Mouse (Mus musculus) 3134 (cell line): ENCODE data around the gene Siae.

ENCODE experiments used
- DNase-seq: peaks from one replicate; pipeline ENCODE4 v3.0.0-alpha.2; 2011; ENCODE audit warnings: low spot score; ENCODE audit not compliant: insufficient read length; ENCODE audit errors: extremely low read depth

Gene Siae

GRCm38 (mm10) chr9:37669115-37669514, 113.6 kb downstream of the Siae start, which contains the start of gene Panx3:
Gene Panx3 (minus strand): TSS chr9:37669235.
- no peak for DNase-seq

- DNase-seq: no peak
Observed at GRCm38 (mm10) chr9:37669678-37670077, 114.2 kb downstream of the Siae start.

DNA sequence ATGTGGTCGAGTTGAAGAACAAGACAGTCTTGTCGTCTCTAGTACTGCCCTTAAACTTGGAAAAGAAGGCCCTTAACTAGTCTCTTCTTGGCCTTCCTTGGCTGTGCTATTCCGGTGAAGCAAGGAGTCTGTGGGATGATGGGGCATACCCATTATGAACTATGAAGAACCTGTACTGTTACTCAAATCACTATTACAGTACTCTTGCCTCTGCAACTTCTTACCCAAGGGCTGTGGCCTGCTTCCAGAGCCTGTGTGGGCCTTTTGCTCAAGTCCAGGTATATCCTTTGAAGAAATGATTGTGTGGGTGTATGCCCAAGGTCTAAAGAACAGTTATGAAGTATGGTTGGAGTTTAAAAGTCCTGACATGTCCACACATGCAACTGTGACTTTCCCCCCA, 114.8 kb downstream of the Siae start:
- no peak for DNase-seq

- DNase-seq: no peak
Observed at GRCm38 (mm10) chr9:37675287-37675686, 119.8 kb downstream of the Siae start.

DNA sequence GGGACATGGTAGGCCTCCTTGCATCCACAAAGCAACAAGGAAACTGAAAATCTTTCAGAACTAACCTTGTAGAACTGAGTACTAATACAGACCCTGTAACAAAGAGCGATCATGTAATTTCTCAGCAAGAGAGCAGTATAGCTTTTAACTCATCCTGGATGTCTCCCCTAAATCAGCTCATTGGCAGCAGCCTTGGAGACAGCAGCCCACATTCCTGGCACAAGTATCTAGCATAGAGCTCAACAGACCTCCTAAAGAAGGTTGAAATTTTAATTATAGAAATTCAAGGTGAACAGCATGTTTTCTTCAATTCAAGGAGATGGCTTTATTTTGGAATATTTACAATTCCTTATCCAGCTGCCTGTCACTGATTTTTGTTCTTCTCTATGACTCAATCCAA, 125.6 kb downstream of the Siae start:
- DNase-seq: no peak

- DNase-seq: no peak
Observed at GRCm38 (mm10) chr9:37687288-37687940, 131.9 kb downstream of the Siae start.

- DNase-seq: no peak
Observed at GRCm38 (mm10) chr9:37687941-37688303, 132.4 kb downstream of the Siae start.

DNA sequence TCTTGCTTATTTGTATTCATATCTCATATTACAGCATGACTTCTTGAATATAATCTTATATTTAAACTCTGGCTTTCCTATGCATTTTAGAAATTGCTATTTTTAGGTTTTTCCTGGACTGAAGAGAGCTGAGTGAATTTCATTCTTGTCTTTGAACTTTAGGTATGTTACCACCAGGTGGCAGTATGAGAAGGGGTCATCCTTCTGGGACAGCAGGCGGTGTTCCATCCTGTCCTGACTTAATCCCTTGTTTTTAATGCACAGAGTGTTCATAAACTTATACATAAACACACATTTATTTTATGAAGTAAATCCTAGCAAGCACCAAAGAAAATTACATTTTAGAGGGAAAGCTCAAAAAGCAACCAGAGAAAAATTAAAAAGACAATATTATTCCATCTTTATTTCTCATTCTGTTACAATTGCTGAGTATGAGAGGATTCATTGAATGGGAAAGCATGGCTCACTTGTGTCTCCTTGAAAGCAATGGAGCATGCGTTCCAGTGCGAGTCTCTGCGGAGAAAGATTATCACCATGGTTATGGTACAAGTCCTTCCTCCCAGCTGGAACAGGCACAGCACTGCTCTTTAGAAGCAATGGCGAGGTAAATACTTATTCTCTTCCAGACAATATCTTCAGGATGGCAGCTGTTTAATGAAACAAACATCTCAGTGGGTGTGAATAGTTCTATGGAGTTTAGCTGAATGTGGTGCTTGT, 134.6 kb downstream of the Siae start:
- DNase-seq: no peak
